ENCODE assay signal across 7 mouse cellular contexts in the genomic region with DNA sequence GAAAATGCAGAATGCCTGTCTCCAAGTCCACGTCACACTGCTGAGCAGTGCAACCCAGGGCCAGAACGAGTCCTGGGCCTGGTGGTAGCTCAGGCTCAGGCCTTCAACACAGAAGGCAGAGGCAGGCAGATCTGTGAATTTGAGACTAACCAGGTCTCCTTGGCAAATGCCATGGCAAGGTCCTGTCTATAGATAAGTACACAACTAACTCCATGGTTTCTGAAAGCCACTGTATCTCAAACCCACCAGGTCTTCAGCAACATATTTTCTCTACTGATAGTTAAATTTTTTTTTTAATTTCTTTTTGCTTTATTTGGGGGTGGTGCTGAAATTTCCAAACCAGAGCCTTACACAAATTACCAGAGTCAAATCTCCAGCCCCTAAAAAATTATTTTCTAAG. TPM values are rescaled to one million over a fixed set of nuclear protein-coding genes. Genes with fewer than 3 reads are reported as not detected.
DNase-seq lines count a peak whose midpoint lies in the region; ATAC-seq lines count a peak whose summit lies in the region.

No protein-coding gene starts in this region.

- no peak for ATAC-seq in kidney, embryonic 16.5 days (ENCODE audit: low FRiP score, low TSS enrichment)
- ATAC-seq in intestine, embryonic 14.5 days (replicated peaks; ENCODE audit: low FRiP score, low TSS enrichment, low read depth): no peak
- ATAC-seq in megakaryocyte-erythroid progenitor cell, adult 5-6 weeks (replicated peaks; ENCODE audit: low FRiP score, low TSS enrichment, poor library complexity, severe bottlenecking): peak; percentile 89

- no peak for DNase-seq in kidney, postnatal 36 days
- no peak for DNase-seq in intestine, embryonic 14.5 days (ENCODE audit: low spot score)
- no peak for DNase-seq in adrenal gland, postnatal 4 days (ENCODE audit: low spot score in 2 of 2)
- DNase-seq in Muller cell, postnatal 12 days (ENCODE audit: inconsistent ontology term): no peak

- no peaks in the 10 kb centered on the region for H3K36me3 ChIP-seq in kidney, embryonic 16.5 days (ENCODE audit: insufficient read depth, low read length)
- H3K36me3 ChIP-seq in intestine, embryonic 14.5 days (ENCODE audit: control insufficient read depth, insufficient read depth, low read length): peaks cover 6% of the 10 kb centered on the region; the same call in 1 of the 2 replicates

- H3K27ac ChIP-seq in kidney, embryonic 16.5 days (ENCODE audit: low read length): peak overlapping the region; percentile 86
- peak overlapping the region; percentile 47 for H3K27ac ChIP-seq in brown adipose tissue, adult 24 weeks (replicated peaks; ENCODE audit: low read depth, low read length)
- peak overlapping the region; percentile 49 for H3K27ac ChIP-seq in intestine, embryonic 14.5 days (ENCODE audit: low read depth)

- H3K27me3 ChIP-seq in kidney, embryonic 16.5 days (ENCODE audit: insufficient read depth, low read length): no peaks in the 10 kb centered on the region
- no peaks in the 10 kb centered on the region for H3K27me3 ChIP-seq in intestine, embryonic 14.5 days (replicated peaks; ENCODE audit: control insufficient read depth, insufficient read depth, low read length)

- WGBS in kidney, embryonic 16.5 days: 67% methylated on average over 2 of the region's 2 CpGs
- 49% methylated on average over 2 of the region's 2 CpGs for WGBS in intestine, embryonic 14.5 days

- H3K9ac ChIP-seq in kidney, embryonic 16.5 days (replicated peaks; ENCODE audit: low read length): peak overlapping the region; percentile 36
- H3K9ac ChIP-seq in intestine, embryonic 14.5 days (ENCODE audit: low read length): peak overlapping the region; percentile 8; the same call in 1 of the 2 replicates

- no peak overlapping the region for H3K4me3 ChIP-seq in kidney, embryonic 16.5 days (ENCODE audit: low read length)
- no peak overlapping the region for H3K4me3 ChIP-seq in brown adipose tissue, adult 24 weeks (ENCODE audit: insufficient read depth, low read depth, low read length)
- H3K4me3 ChIP-seq in intestine, embryonic 14.5 days (ENCODE audit: low read depth, low read length): no peak overlapping the region

- H3K4me2 ChIP-seq in kidney, embryonic 16.5 days (replicated peaks; ENCODE audit: low read depth, low read length): no peak overlapping the region
- no peak overlapping the region for H3K4me2 ChIP-seq in intestine, embryonic 14.5 days (ENCODE audit: low read length)

- no peaks in the 10 kb centered on the region for H3K9me3 ChIP-seq in kidney, embryonic 16.5 days (ENCODE audit: low read length)
- H3K9me3 ChIP-seq in intestine, embryonic 14.5 days (ENCODE audit: control insufficient read depth, low read length): no peaks in the 10 kb centered on the region

- H3K4me1 ChIP-seq in kidney, embryonic 16.5 days (ENCODE audit: insufficient read depth, low read length): peaks cover 91% of the 10 kb centered on the region
- H3K4me1 ChIP-seq in brown adipose tissue, adult 24 weeks (ENCODE audit: control insufficient read depth, insufficient read depth, insufficient read length, low read length): peaks cover 72% of the 10 kb centered on the region
- peaks cover 70% of the 10 kb centered on the region for H3K4me1 ChIP-seq in intestine, embryonic 14.5 days (replicated peaks; ENCODE audit: control insufficient read depth, insufficient read depth, low read length)

RNA-seq across cellular contexts. Expression of a gene that starts 19.3 kb away (rescaled TPM):
- polyA plus RNA-seq in kidney, embryonic 16.5 days (2015; fragmentation: Nextera tagmentation; extraction: Ambion mirVana): 55.4 and 64.5 TPM in 2 replicates
- 36.0 and 59.3 TPM in 2 replicates for polyA plus RNA-seq in brown adipose tissue, adult 24 weeks (2012; ENCODE audit: insufficient read depth, insufficient read length, missing spikeins)
- 67.9 and 72.2 TPM in 2 replicates for polyA plus RNA-seq in intestine, embryonic 14.5 days (2014; fragmentation: Nextera tagmentation; extraction: Ambion mirVana)
- 98.3 and 144 TPM in 2 replicates for total RNA-seq in megakaryocyte-erythroid progenitor cell, adult 5-6 weeks (2014; fragmentation: Nextera tagmentation)
- 195 and 198 TPM in 2 replicates for total RNA-seq in megakaryocyte-erythroid progenitor cell, adult 5-6 weeks (2017)
- 100 to 1,000 TPM; 251 to 311 TPM for total RNA-seq in adrenal gland, postnatal 4 days (2021)
